Mouse (Mus musculus): ENCODE results near the gene Gchfr. TPM values are rescaled to one million over a fixed set of nuclear protein-coding genes. Genes with fewer than 3 reads are reported as not detected.

The Gchfr gene
- total RNA-seq, 2 experiments from 2014 or later, result 0.56 to 1.0 TPM

GRCm38 (mm10) chr2:119172862-119173576 lies 5.4 kb downstream of the Gchfr start:
- DNase-seq (ENCODE audit: low spot score in 2 of 2), result peak in 1 of 2 experiments; percentile 24

GRCm38 (mm10) chr2:119173991-119174651 lies 6.5 kb downstream of the Gchfr start, which contains the start of gene Gm14137:
TSS of gene Gm14137 (plus strand) at chr2:119174509.
- no peak for DNase-seq (ENCODE audit: low spot score in 2 of 2)

- no peak for DNase-seq (ENCODE audit: low spot score in 2 of 2)
Observed at GRCm38 (mm10) chr2:119174866-119175265, 7.3 kb downstream of the Gchfr start.

GRCm38 (mm10) chr2:119175614-119176013 lies 8.0 kb downstream of the Gchfr start:
- no peak for DNase-seq (ENCODE audit: low spot score in 2 of 2)

GRCm38 (mm10) chr2:119176761-119177160 lies 9.2 kb downstream of the Gchfr start:
- DNase-seq (ENCODE audit: low spot score in 2 of 2), result no peak

GRCm38 (mm10) chr2:119177384-119177939 lies 9.9 kb downstream of the Gchfr start:
- DNase-seq (ENCODE audit: low spot score in 2 of 2), result no peak

- DNase-seq (ENCODE audit: low spot score in 2 of 2), result no peak
Observed at GRCm38 (mm10) chr2:119182914-119183313, 15.3 kb downstream of the Gchfr start.

GRCm38 (mm10) chr2:119189029-119189710 lies 21.6 kb downstream of the Gchfr start:
- DNase-seq (ENCODE audit: low spot score in 2 of 2), result peak; percentile 82 to 90

- DNase-seq (ENCODE audit: low spot score in 2 of 2), result no peak
Observed at GRCm38 (mm10) chr2:119190969-119191368, 23.4 kb downstream of the Gchfr start.

GRCm38 (mm10) chr2:119194140-119194539 lies 26.6 kb downstream of the Gchfr start:
- no peak for DNase-seq (ENCODE audit: low spot score in 2 of 2)

GRCm38 (mm10) chr2:119196316-119197108 lies 28.9 kb downstream of the Gchfr start:
- DNase-seq (ENCODE audit: low spot score in 2 of 2), result no peak

- no peak for DNase-seq (ENCODE audit: low spot score in 2 of 2)
Observed at GRCm38 (mm10) chr2:119197493-119197892, 29.9 kb downstream of the Gchfr start.

GRCm38 (mm10) chr2:119198049-119198448 lies 30.5 kb downstream of the Gchfr start:
- DNase-seq (ENCODE audit: low spot score in 2 of 2), result no peak

- no peak for DNase-seq (ENCODE audit: low spot score in 2 of 2)
Observed at GRCm38 (mm10) chr2:119198934-119199333, 31.4 kb downstream of the Gchfr start.

GRCm38 (mm10) chr2:119202914-119203453 lies 35.4 kb downstream of the Gchfr start:
- no peak for DNase-seq (ENCODE audit: low spot score in 2 of 2)

GRCm38 (mm10) chr2:119203871-119204460 lies 36.4 kb downstream of the Gchfr start:
- no peak for DNase-seq (ENCODE audit: low spot score in 2 of 2)

GRCm38 (mm10) chr2:119207961-119208343 lies 40.4 kb downstream of the Gchfr start:
- DNase-seq (ENCODE audit: low spot score in 2 of 2), result no peak

- peak; percentile 97 to 98 for DNase-seq (ENCODE audit: low spot score in 2 of 2)
Observed at GRCm38 (mm10) chr2:119208344-119209175, 41.0 kb downstream of the Gchfr start, which contains the start of the genes Zfyve19 and Dnajc17. TSS of gene Zfyve19 (plus strand) at chr2:119208617. TSS of gene Dnajc17 (minus strand) at chr2:119208795.

- DNase-seq (ENCODE audit: low spot score in 2 of 2), result no peak
Observed at GRCm38 (mm10) chr2:119209176-119209507, 41.6 kb downstream of the Gchfr start.

All from left cerebral cortex, adult 18-20 months (tissue).